Mouse (Mus musculus): Measurements from ENCODE around the gene Kdm2b.
"Not testable (repeated sequence)": the region's sequence is repeated elsewhere in the genome, so short reads cannot be mapped to it uniquely, and the experiment has no call there.

Kdm2b gene

DNA sequence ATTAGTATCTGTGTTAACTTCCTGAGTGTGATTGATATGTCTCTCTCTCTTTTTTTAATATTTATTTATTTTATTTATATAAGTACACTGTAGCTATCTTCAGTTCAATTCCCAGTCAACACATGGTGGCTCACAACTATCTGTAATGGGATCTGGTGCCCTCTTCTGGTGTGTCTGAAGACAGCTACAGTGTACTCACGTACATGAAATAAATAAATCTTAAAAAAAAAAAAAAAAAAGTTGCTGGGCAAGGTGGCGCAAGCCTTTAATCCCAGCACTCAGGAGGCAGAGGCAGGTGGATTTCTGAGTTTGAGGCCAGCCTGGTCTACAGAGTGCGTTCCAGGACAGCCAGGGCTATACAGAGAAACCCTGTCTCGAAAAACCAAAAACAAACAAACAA is 14.9 kb downstream of the Kdm2b start:
- DNase-seq (ENCODE audit: low read depth, low spot score) = not testable (repeated sequence)

DNA sequence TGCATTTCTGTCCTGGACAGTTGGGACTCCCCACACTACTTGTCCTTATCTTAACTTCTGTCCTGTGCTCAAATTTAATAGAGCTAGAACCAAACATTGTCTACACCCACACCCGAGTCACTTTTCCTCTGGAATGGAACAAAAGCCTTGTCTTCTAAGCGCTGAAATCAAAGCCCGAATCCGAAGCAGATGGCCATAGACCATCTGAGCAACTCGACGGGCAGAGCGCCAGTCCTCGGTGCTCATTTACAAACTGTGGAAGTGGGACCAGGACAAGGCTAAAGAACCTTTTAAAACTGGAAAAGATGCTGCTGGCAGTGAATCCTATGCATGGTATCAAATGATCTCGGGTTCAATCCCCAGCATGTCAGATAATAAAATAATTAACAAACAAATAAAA is 17.5 kb downstream of the Kdm2b start:
- no peak for DNase-seq (ENCODE audit: low read depth, low spot score)

- DNase-seq (ENCODE audit: low read depth, low spot score) = no peak
Measured at GRCm38 (mm10) chr5:122971438-122971837, 18.2 kb downstream of the Kdm2b start.

DNA sequence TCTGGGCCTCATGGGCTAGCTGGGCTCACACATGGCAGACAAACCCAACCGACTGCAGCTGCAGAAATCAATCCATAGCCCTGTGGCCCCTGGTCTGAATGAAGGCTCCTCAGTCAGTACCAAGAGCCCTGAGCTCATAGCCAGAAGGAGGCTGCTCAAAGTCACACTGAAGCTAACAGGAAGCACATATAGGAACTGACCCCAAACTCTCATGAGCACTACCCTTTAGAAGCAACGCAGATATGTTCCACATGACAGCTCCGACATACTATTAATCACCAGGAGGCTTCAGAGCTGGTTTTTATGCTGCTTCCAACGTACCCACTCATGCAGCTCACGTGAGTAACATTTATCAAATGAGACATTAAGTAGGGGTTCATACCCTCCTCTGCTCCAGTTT is 19.6 kb downstream of the Kdm2b start:
- DNase-seq (ENCODE audit: low read depth, low spot score) = no peak

DNA sequence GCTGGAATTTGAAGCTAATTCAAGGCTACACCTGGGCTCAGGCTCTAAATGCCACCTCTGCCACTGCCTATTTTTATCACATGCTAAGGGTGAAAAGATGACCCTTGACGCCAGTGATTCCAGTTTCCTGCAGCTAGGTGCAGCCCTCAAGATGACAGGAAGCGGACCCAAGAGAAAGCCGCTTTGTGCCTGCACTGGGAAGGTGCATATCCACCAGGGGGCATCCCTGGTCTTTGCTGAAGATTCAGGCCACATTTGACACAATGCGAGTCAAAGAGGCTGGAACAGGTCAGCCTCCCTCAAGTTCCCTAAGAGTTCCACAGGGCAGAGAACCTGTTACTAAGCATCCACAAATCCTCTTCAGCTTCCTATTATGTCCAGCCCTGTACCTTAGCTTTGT is 21.3 kb downstream of the Kdm2b start:
- DNase-seq (ENCODE audit: low read depth, low spot score) = peak; percentile 91

GRCm38 (mm10) chr5:122965427-122965826 is 24.2 kb downstream of the Kdm2b start:
- no peak for DNase-seq (ENCODE audit: low read depth, low spot score)

DNA sequence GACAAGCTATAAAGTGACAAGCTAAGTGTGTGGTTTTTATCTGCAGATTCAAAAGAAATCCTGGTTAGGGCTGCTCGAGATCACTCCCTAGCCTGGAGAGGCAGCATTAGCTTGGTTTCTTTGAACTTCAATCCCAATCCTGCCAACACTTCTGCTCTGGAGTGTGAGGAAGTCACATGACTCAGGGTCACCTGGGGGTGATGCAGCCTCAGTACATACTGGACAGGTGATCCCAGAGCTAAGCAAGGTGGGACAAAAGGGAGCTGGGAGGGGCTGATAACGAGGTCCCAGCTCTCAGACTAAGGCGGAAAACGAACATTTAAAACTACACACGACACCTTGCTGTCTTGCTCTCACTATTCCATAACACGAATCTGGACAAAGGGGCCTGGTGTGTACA is 24.8 kb downstream of the Kdm2b start:
- no peak for DNase-seq (ENCODE audit: low read depth, low spot score)

- peak; percentile 94 for DNase-seq (ENCODE audit: low read depth, low spot score)
Measured at GRCm38 (mm10) chr5:122961905-122962304, 27.7 kb downstream of the Kdm2b start.

DNA sequence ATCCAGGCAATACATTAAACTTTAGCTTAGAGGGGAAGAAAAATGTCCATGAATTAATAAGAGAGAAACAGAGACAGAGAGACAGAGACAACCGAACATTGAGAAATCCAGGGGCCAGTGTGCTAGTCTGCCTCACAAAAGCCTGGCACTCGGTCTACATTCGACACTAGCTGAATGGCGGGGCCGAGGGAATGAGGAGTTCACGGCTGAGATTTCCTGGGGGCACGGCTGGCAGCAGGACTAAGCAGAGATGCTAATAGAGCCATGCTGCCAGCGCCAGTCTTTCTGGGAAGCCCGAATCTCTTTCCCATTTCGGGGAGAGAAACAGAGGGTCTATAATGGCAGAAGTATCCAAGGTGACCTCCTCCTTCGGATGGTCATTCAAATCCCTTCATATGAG is 30.2 kb downstream of the Kdm2b start:
- no peak for DNase-seq (ENCODE audit: low read depth, low spot score)

DNA sequence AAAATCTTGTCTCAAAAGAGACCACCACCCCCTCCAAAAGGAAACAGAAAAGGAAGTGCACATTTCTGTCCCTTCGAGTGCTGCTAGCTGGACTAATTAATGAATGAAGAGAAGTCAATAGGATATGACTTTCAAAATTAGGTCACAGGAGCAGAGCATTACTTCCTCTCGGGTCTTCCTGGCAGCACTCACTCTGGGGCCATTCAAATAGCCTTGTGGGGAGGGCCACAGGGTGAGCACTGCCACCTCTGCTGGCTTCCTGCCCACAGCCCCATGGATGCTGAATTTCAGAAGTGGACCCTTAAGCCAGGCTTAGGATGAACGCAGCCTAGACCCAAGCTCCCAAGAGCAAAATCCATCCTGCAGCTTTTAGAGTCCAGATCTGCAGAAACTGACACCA is 33.6 kb downstream of the Kdm2b start:
- DNase-seq (ENCODE audit: low read depth, low spot score) = no peak

- DNase-seq (ENCODE audit: low read depth, low spot score) = peak; percentile 56
Measured at GRCm38 (mm10) chr5:122951913-122952641, 37.5 kb downstream of the Kdm2b start.

DNA sequence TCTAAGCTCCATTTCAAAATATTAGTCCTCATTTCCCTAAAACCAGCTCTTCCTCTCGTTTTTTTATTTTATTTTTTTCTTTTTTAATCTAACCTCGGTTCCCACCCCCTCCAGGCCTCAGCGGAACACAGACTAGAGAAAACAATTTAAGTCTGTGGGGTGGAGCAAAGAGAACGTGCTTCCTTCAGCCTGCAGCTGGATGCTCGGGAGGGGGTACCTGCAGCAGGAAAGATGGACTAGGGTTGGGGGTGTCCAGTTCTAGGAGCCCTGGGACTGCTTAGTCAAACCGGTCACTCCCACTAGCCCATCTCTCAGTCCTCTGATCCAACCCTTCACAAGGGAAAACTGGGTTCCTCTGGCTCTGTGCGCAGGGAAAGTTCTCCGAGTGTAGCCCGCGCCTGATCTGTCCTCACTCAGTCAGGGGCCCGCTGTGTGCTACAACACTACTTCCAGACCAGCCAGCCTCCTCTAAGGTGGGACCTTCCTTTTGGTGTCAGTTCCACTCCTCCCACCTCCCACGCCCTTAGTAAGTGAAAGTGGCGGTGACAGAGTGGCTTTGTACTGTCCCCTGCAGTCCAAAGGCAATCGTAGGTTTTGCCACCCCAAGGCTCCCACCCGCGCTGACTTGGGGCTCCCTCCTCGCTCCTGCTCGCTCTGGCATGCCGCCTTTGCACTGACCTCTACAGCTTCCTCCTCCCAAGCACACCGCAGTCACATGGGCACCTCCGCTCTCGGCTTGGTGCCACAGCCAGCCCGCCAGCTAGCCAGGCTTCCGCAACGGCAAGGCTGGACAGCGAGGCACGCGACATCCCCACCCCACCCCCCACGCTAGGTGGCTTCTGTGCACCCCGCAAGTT is 38.3 kb downstream of the Kdm2b start:
- peak; percentile 51 for DNase-seq (ENCODE audit: low read depth, low spot score)

GRCm38 (mm10) chr5:122950329-122950953 is 39.2 kb downstream of the Kdm2b start:
- DNase-seq (ENCODE audit: low read depth, low spot score) = no peak

- no peak for DNase-seq (ENCODE audit: low read depth, low spot score)
Measured at GRCm38 (mm10) chr5:122949101-122949500, 40.5 kb downstream of the Kdm2b start.

DNA sequence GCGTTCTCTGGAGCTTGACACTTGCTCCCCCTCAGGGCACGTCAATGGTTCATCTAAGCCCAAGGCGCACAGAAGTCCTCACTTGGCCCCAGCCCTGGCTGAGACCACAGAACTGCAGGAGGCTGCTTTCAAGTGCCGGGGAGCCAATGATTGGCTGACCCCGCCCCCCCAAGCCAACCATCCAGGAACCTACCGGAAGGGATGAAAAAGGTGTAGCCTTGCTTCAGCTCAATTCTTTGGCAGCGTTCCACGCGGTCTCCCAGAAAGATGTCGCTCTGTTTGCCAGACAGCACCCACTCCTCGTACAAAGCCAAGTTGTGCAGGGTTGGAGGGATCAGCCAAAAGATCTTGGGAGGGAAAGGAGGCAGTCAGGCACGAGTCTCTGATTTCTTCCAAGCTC is 42.1 kb downstream of the Kdm2b start:
- DNase-seq (ENCODE audit: low read depth, low spot score) = no peak

DNA sequence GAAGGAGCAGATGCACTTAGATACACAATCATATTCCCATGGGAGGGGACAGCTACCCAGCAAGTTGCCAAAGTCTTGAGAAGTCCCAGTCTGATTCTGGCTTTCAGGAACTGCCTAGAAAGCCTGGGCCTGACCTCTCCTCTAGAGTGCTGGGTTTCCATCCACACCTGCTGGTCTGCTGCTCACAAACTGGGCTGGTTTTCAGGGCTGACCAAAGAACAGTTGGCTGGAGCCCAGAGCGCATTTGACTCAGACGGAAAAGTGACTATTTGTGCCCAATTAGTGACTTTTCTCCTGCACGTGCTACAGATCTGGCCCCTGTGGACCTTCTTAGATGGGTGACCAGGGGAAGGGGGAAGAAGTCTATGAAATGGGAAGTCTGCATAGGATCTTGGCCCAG is 50.9 kb downstream of the Kdm2b start:
- DNase-seq (ENCODE audit: low read depth, low spot score) = no peak

DNA sequence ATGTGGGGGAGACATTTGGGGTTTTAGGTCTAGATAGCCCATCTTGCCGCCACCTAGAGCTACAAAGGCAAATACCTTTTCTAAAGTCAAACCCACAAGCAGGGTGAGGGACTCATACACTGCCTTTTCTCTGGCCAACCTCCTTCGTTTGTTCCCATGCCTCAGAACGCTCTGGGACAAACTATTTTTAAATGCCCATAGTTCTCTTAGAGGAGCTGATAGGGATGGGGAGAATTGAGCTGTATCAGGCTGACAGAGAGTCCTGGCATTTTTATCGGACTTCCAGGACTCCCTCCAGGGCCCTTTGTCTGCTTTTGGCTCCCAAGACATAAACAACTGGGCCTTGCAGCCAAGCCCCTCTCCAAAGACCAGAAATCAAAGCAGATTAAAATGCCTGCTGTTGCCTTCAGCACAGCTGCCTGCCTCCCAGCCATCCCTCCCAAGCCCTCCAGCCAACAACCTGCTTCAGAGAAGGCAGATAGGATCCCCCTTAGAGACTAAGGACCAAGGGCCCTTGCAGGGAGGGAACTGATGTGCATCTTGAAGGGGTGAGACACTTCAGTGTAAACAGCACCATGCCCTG is 51.6 kb downstream of the Kdm2b start:
- no peak for DNase-seq (ENCODE audit: low read depth, low spot score)

- no peak for DNase-seq (ENCODE audit: low read depth, low spot score)
Measured at GRCm38 (mm10) chr5:122937031-122937430, 52.6 kb downstream of the Kdm2b start.

- no peak for DNase-seq (ENCODE audit: low read depth, low spot score)
Measured at GRCm38 (mm10) chr5:122935810-122936209, 53.8 kb downstream of the Kdm2b start.

- no peak for DNase-seq (ENCODE audit: low read depth, low spot score)
Measured at GRCm38 (mm10) chr5:122930991-122931390, 58.6 kb downstream of the Kdm2b start.

- DNase-seq (ENCODE audit: low read depth, low spot score) = peak; percentile 81
Measured at GRCm38 (mm10) chr5:122928293-122928692, 61.3 kb downstream of the Kdm2b start.

- DNase-seq (ENCODE audit: low read depth, low spot score) = peak; percentile 59
Measured at GRCm38 (mm10) chr5:122927703-122928102, 61.9 kb downstream of the Kdm2b start.
